8 mouse cellular contexts compared by ENCODE assay signal in genomic region chr9:121277118-121278060, GRCm38 (mm10). TPM values are rescaled to one million over a fixed set of nuclear protein-coding genes. Genes with fewer than 3 reads are reported as not detected.
DNase-seq lines count a peak whose midpoint lies in the region; ATAC-seq lines count a peak whose summit lies in the region.

TSS of gene Ulk4 (minus strand) at chr9:121277197.

- peak within 1 kb of the TSS; percentile 74 for H3K27ac ChIP-seq in hindbrain, embryonic 11.5 days (ENCODE audit: low read depth, low read length)

- no peaks in the 10 kb centered on the region for H3K36me3 ChIP-seq in hindbrain, embryonic 11.5 days (ENCODE audit: control insufficient read depth, insufficient read depth, low read length)

- peak within 1 kb of the TSS; percentile 69 for H3K4me2 ChIP-seq in hindbrain, embryonic 11.5 days (replicated peaks; ENCODE audit: low read depth, low read length)

- H3K9me3 ChIP-seq in hindbrain, embryonic 11.5 days (ENCODE audit: control insufficient read depth, low read length), result no peaks in the 10 kb centered on the region; the same call in 1 of the 2 replicates

- H3K4me3 ChIP-seq in hindbrain, embryonic 11.5 days (ENCODE audit: low read depth, low read length), result peak within 1 kb of the TSS; percentile 60

- H3K9ac ChIP-seq in hindbrain, embryonic 11.5 days (ENCODE audit: low read depth, low read length), result peak within 1 kb of the TSS; percentile 62

- peak; percentile 96 for ATAC-seq in hindbrain, embryonic 11.5 days (ENCODE audit: low FRiP score)

- DNase-seq in MN1 (ENCODE audit: low spot score), result peak; percentile 92
- DNase-seq in cerebellum, adult 9-10 months, result peak; percentile 94
- peak; percentile 88 to 91 for DNase-seq in frontal cortex, adult 2 months (ENCODE audit: extremely low spot score in 1 of 2, low spot score in 1 of 2)
- DNase-seq in hindbrain, embryonic 11.5 days (ENCODE audit: low spot score), result peak; percentile 94
- peak; percentile 91 to 92 for DNase-seq in layer of hippocampus, postnatal 10 days (ENCODE audit: low spot score in 2 of 2)
- peak; percentile 95 for DNase-seq in lung, postnatal 10 days
- peak; percentile 89 for DNase-seq in ovary, postnatal 36 days (ENCODE audit: low spot score)
- DNase-seq in thymus, postnatal 25 days, result peak; percentile 89

- under 1% methylated on average over 59 of the region's 59 CpGs for WGBS in hindbrain, embryonic 11.5 days

- H3K4me1 ChIP-seq in hindbrain, embryonic 11.5 days (replicated peaks; ENCODE audit: control insufficient read depth, insufficient read depth, low read length), result no peaks in the 10 kb centered on the region

- no peaks in the 10 kb centered on the region for H3K27me3 ChIP-seq in hindbrain, embryonic 11.5 days (ENCODE audit: control insufficient read depth, insufficient read depth, low read length)

RNA-seq across cellular contexts. Expression of gene Ulk4, which starts in this region (rescaled TPM):
- polyA plus RNA-seq in frontal cortex, adult 2 months (2012; rRNA removed), result 5.9 and 6.2 TPM in 2 replicates
- polyA plus RNA-seq in hindbrain, embryonic 11.5 days (2014; fragmentation: Nextera tagmentation; extraction: Ambion mirVana), result 161 and 185 TPM in 2 replicates
- total RNA-seq in layer of hippocampus, postnatal 10 days (2021), result 1 to 10 TPM; 7.7 to 9.6 TPM

Comparison
In these comparisons a context has a peak if more than half of its experiments do, and no peak if none do; other contexts are left out.
1. Peak in every context shown above with its lines: DNase-seq, ATAC-seq, H3K4me3 ChIP-seq and H3K27ac ChIP-seq.
2. RNA of gene Ulk4 (polyA plus RNA-seq): 161 to 185 TPM in hindbrain, embryonic 11.5 days; 5.9 to 6.2 TPM in frontal cortex, adult 2 months; every median in the first group is over 10 times any median in the second.